Mouse (Mus musculus) skeletal muscle tissue, adult 2 months (tissue): ENCODE results near the gene Efcab14.
A peak's percentile ranks its signal among the peaks of the same experiment; 100 is the strongest.

Experiments
- DNase-seq: peaks from one replicate; pipeline ENCODE4 v3.0.0-alpha.2; 2012; ENCODE audit warnings: low read depth, low spot score

Gene Efcab14

GRCm38 (mm10) chr4:115737551-115738041, at the start of gene Efcab14:
Gene Efcab14 (plus strand): TSS chr4:115737744.
- peak; percentile 96 for DNase-seq

- peak; percentile 45 for DNase-seq
Measured at GRCm38 (mm10) chr4:115701468-115701867, 36.1 kb upstream of the Efcab14 start.

GRCm38 (mm10) chr4:115703927-115704505, 33.5 kb upstream of the Efcab14 start:
- DNase-seq, result no peak

GRCm38 (mm10) chr4:115708974-115709593, 28.5 kb upstream of the Efcab14 start:
- DNase-seq, result peak; percentile 17

GRCm38 (mm10) chr4:115709792-115710418, 27.6 kb upstream of the Efcab14 start:
- peak; percentile 54 for DNase-seq

GRCm38 (mm10) chr4:115728721-115729120, 8.8 kb upstream of the Efcab14 start:
- no peak for DNase-seq

- peak; percentile 63 for DNase-seq
Measured at GRCm38 (mm10) chr4:115731588-115732222, 5.8 kb upstream of the Efcab14 start.

- no peak for DNase-seq
Measured at GRCm38 (mm10) chr4:115732223-115732818, 5.2 kb upstream of the Efcab14 start.

GRCm38 (mm10) chr4:115733746-115734145, 3.8 kb upstream of the Efcab14 start:
- DNase-seq, result no peak

- no peak for DNase-seq
Measured at GRCm38 (mm10) chr4:115734867-115735266, 2.7 kb upstream of the Efcab14 start.

GRCm38 (mm10) chr4:115738481-115738985, 989 bp downstream of the Efcab14 start:
- DNase-seq, result no peak

- no peak for DNase-seq
Measured at GRCm38 (mm10) chr4:115742658-115743057, 5.1 kb downstream of the Efcab14 start.

GRCm38 (mm10) chr4:115743096-115743495, 5.6 kb downstream of the Efcab14 start:
- DNase-seq, result peak; percentile 19

GRCm38 (mm10) chr4:115748181-115748580, 10.6 kb downstream of the Efcab14 start:
- no peak for DNase-seq

GRCm38 (mm10) chr4:115749336-115749735, 11.8 kb downstream of the Efcab14 start:
- DNase-seq, result no peak

GRCm38 (mm10) chr4:115754101-115754500, 16.6 kb downstream of the Efcab14 start:
- no peak for DNase-seq

GRCm38 (mm10) chr4:115754851-115755250, 17.3 kb downstream of the Efcab14 start:
- DNase-seq, result no peak

GRCm38 (mm10) chr4:115761206-115761605, 23.7 kb downstream of the Efcab14 start:
- DNase-seq, result no peak

- no peak for DNase-seq
Measured at GRCm38 (mm10) chr4:115764581-115764980, 27.0 kb downstream of the Efcab14 start.

GRCm38 (mm10) chr4:115767647-115768467, 30.3 kb downstream of the Efcab14 start:
- DNase-seq, result no peak

- no peak for DNase-seq
Measured at GRCm38 (mm10) chr4:115775056-115775455, 37.5 kb downstream of the Efcab14 start.
